Mouse (Mus musculus): Measurements from ENCODE around the gene Mcub. TPM values are rescaled to one million over a fixed set of nuclear protein-coding genes. Genes with fewer than 3 reads are reported as not detected.

The Mcub gene
- polyA plus RNA-seq, 1 experiment from 2014 or later: 3.4 TPM

DNA sequence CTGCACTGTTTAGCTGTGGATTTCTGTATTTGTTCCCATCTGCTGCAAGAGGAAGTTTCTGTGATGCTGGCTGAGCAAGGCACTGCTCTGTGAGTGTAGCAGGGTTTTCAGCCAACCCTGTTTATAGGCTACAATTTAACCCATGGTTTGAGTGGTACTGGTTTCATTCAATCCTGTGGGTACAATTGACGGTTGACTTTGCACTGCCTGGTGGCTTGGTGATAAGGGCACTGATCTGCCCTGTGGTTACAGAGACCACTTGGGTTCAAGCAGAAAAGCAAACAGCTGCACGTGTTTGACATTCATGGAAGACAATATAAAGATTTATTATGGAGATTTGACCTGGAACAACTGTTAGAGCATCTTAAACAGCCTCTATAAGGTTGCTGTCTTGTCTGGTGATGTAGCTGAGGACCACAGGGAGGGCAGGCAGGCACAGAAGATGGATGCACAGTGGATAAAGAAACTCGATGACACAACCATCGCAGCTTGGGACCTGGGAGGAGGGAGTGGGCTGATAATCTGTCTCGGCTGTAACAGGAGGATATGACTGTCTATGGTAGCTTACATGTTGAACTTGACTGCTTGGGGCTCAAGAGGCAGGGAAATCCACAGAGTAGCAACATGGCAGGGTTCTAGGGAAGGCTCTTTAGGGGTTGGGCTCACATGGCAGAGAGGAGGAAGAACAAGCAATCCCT is 23.6 kb downstream of the Mcub start:
- no peak for ATAC-seq (ENCODE audit: insufficient number of reproducible peaks, insufficient read depth, low FRiP score, low read depth)
- Histone ChIP-seq H3K4me1 (ENCODE audit: control insufficient read depth, insufficient read depth, low read length) (no peaks in the 10 kb centered on the region), H3K4me3 (ENCODE audit: low read depth, low read length) (no peak overlapping the region), H3K27ac (ENCODE audit: low read length) (no peak overlapping the region), H3K9me3 (ENCODE audit: control insufficient read depth, low read depth, low read length) (no peaks in the 10 kb centered on the region), H3K9ac (replicated peaks; ENCODE audit: low read depth, low read length) (no peak overlapping the region), H3K27me3 (ENCODE audit: control insufficient read depth, insufficient read depth, low read length) (no peaks in the 10 kb centered on the region), H3K36me3 (ENCODE audit: control insufficient read depth, insufficient read depth, low read length) (no peaks in the 10 kb centered on the region), H3K4me2 (replicated peaks; ENCODE audit: low read depth, low read length) (no peak overlapping the region)
- WGBS: 43% methylated on average over 5 of the region's 5 CpGs

DNA sequence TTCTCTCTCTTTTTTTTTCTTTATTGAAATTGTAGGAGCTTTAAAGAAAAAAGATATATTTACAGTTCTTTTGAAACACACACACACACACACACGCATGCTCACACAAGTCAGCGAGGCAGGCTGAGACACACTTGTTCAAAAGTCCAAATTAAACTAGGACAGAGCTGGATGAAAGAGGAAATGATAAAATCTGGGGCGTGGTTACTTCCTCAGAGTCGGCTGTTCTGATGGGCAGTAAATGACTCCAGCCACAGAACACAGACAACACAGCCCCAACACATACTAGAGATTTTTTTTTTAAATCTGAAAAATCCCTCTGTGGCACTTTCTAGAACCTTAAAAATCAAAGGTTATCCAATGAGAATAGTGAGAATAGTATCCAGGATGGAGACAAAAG is 26.2 kb downstream of the Mcub start:
- no peak overlapping the region for H3K4me2 ChIP-seq (replicated peaks; ENCODE audit: low read depth, low read length)
- H3K4me3 ChIP-seq (ENCODE audit: low read depth, low read length): no peak overlapping the region
- H3K4me1 ChIP-seq (ENCODE audit: control insufficient read depth, insufficient read depth, low read length): no peaks in the 10 kb centered on the region
- no peak overlapping the region for H3K27ac ChIP-seq (ENCODE audit: low read length)
- H3K27me3 ChIP-seq (ENCODE audit: control insufficient read depth, insufficient read depth, low read length): no peaks in the 10 kb centered on the region
- ATAC-seq (ENCODE audit: insufficient number of reproducible peaks, insufficient read depth, low FRiP score, low read depth): no peak
- WGBS: 76% methylated on average over 4 of the region's 4 CpGs
- no peak overlapping the region for H3K9ac ChIP-seq (replicated peaks; ENCODE audit: low read depth, low read length)
- no peaks in the 10 kb centered on the region for H3K9me3 ChIP-seq (ENCODE audit: control insufficient read depth, low read depth, low read length)
- no peaks in the 10 kb centered on the region for H3K36me3 ChIP-seq (ENCODE audit: control insufficient read depth, insufficient read depth, low read length)

DNA sequence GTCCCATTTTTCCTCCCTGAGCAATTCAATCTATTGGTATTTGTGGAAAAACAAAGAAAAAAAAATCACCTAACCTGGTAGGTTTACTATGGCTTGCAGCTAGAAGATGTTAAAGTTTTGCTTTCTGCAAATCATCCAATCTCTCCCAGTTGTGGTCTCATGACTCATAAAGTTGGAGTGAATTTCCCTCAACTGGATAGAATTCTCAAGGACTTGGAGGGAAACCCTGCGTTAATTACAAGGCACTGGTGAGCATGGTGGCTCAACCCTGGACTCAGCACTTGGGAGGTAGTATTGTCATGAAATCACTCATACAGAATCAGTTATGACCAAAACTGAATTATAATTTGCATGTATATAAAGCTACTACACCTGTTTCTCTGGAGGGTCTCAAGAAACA is 28.7 kb downstream of the Mcub start:
- H3K27ac ChIP-seq (ENCODE audit: low read length): no peak overlapping the region
- no peaks in the 10 kb centered on the region for H3K36me3 ChIP-seq (ENCODE audit: control insufficient read depth, insufficient read depth, low read length)
- no peak overlapping the region for H3K9ac ChIP-seq (replicated peaks; ENCODE audit: low read depth, low read length)
- H3K4me1 ChIP-seq (ENCODE audit: control insufficient read depth, insufficient read depth, low read length): no peaks in the 10 kb centered on the region
- no peaks in the 10 kb centered on the region for H3K9me3 ChIP-seq (ENCODE audit: control insufficient read depth, low read depth, low read length)
- no peak for ATAC-seq (ENCODE audit: insufficient number of reproducible peaks, insufficient read depth, low FRiP score, low read depth)
- no peak overlapping the region for H3K4me3 ChIP-seq (ENCODE audit: low read depth, low read length)
- no peaks in the 10 kb centered on the region for H3K27me3 ChIP-seq (ENCODE audit: control insufficient read depth, insufficient read depth, low read length)
- WGBS: 97% methylated on average over 1 of the region's 1 CpGs
- no peak overlapping the region for H3K4me2 ChIP-seq (replicated peaks; ENCODE audit: low read depth, low read length)

DNA sequence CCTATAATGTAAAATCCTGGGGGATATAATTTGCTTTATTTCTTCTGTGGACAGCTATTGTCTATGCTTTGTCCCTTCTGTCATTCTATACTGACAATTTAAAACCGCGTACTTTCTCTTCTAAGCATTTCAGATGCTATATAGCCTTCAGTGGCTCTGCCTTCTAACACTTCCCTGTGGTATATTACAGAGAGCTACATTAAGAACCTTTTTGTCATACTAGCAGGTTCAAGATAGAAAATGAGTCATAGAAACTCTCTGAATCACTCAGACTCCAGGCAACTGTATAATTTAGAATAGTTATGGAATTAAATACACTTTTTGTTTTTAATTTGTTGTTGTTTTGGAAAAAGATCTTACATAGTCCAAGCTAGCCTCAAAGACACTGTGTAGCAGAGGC is 29.2 kb downstream of the Mcub start:
- 88% methylated on average over 2 of the region's 2 CpGs for WGBS
- H3K4me1 ChIP-seq (ENCODE audit: control insufficient read depth, insufficient read depth, low read length): no peaks in the 10 kb centered on the region
- no peak overlapping the region for H3K9ac ChIP-seq (replicated peaks; ENCODE audit: low read depth, low read length)
- no peaks in the 10 kb centered on the region for H3K9me3 ChIP-seq (ENCODE audit: control insufficient read depth, low read depth, low read length)
- H3K36me3 ChIP-seq (ENCODE audit: control insufficient read depth, insufficient read depth, low read length): no peaks in the 10 kb centered on the region
- no peak overlapping the region for H3K4me2 ChIP-seq (replicated peaks; ENCODE audit: low read depth, low read length)
- no peak overlapping the region for H3K4me3 ChIP-seq (ENCODE audit: low read depth, low read length)
- no peak overlapping the region for H3K27ac ChIP-seq (ENCODE audit: low read length)
- no peak for ATAC-seq (ENCODE audit: insufficient number of reproducible peaks, insufficient read depth, low FRiP score, low read depth)
- H3K27me3 ChIP-seq (ENCODE audit: control insufficient read depth, insufficient read depth, low read length): no peaks in the 10 kb centered on the region

DNA sequence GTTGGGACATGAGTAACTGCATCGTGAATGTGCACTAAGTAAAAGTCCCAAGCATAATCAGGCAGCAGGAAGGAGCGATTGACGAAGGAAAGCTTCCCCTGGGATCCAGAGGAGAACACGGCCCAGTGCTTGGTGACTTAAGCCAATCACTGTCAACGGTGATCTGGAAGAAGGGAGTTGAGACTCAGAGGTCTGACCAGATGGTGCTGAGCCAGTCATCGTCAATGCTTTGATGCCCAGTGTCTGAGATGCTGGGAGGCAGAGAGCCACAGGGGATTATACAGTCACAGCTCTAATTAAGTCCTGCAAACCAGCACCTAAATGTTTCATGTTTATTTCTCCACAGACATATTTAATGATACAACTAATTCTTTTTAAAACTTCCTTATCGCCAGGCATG is 30.9 kb downstream of the Mcub start:
- H3K27me3 ChIP-seq (ENCODE audit: control insufficient read depth, insufficient read depth, low read length): no peaks in the 10 kb centered on the region
- 68% methylated on average over 7 of the region's 7 CpGs for WGBS
- no peaks in the 10 kb centered on the region for H3K4me1 ChIP-seq (ENCODE audit: control insufficient read depth, insufficient read depth, low read length)
- H3K36me3 ChIP-seq (ENCODE audit: control insufficient read depth, insufficient read depth, low read length): no peaks in the 10 kb centered on the region
- H3K27ac ChIP-seq (ENCODE audit: low read length): no peak overlapping the region
- no peak overlapping the region for H3K4me2 ChIP-seq (replicated peaks; ENCODE audit: low read depth, low read length)
- no peak overlapping the region for H3K4me3 ChIP-seq (ENCODE audit: low read depth, low read length)
- H3K9me3 ChIP-seq (ENCODE audit: control insufficient read depth, low read depth, low read length): no peaks in the 10 kb centered on the region
- H3K9ac ChIP-seq (replicated peaks; ENCODE audit: low read depth, low read length): no peak overlapping the region
- ATAC-seq (ENCODE audit: insufficient number of reproducible peaks, insufficient read depth, low FRiP score, low read depth): no peak

DNA sequence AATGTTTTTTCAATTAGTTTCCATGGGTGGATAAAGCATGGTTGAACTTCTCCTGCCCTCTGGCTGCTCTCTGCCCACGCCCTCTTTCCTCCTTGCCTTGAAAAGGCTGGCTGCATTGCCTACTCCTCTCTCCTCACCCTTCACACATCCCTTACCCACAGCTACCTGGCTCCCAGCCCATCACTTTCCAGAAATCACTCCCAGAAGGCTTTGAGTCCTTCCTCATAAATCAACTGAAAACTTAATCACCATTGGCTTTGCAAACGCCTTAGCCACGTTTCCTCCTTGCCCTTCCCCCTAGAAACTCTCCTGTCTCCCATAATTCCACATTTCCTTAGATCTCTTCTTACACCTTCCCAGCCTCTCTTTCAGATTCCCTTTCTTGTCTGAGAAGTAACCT is 32.2 kb downstream of the Mcub start:
- Histone ChIP-seq H3K9ac (replicated peaks; ENCODE audit: low read depth, low read length) (no peak overlapping the region), H3K4me2 (replicated peaks; ENCODE audit: low read depth, low read length) (no peak overlapping the region), H3K4me1 (ENCODE audit: control insufficient read depth, insufficient read depth, low read length) (no peaks in the 10 kb centered on the region), H3K36me3 (ENCODE audit: control insufficient read depth, insufficient read depth, low read length) (no peaks in the 10 kb centered on the region), H3K27ac (ENCODE audit: low read length) (no peak overlapping the region), H3K27me3 (ENCODE audit: control insufficient read depth, insufficient read depth, low read length) (no peaks in the 10 kb centered on the region), H3K9me3 (ENCODE audit: control insufficient read depth, low read depth, low read length) (no peaks in the 10 kb centered on the region), H3K4me3 (ENCODE audit: low read depth, low read length) (no peak overlapping the region)
- no peak for ATAC-seq (ENCODE audit: insufficient number of reproducible peaks, insufficient read depth, low FRiP score, low read depth)
- WGBS: 41% methylated on average over 3 of the region's 3 CpGs

DNA sequence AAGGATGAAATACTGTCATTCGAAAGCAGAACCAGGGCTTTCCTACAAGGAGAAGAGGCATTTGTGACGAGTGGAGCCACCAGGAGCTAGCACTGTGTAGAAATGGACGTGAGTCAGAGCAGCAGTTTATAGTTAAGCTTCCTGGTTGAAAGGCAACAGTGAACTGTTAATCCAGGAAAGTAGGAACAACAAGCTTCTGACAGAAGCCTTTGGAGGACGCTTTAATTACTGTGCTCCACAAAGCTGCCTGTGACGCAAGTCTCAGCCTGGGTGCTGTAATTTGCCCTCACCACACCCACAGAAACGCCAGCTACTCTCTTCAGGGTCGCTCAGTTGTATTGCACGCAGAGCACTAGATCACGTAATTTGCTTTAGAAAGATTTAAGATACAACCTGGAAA is 33.4 kb downstream of the Mcub start:
- H3K27ac ChIP-seq (ENCODE audit: low read length): no peak overlapping the region
- ATAC-seq (ENCODE audit: insufficient number of reproducible peaks, insufficient read depth, low FRiP score, low read depth): no peak
- no peaks in the 10 kb centered on the region for H3K4me1 ChIP-seq (ENCODE audit: control insufficient read depth, insufficient read depth, low read length)
- no peak overlapping the region for H3K4me2 ChIP-seq (replicated peaks; ENCODE audit: low read depth, low read length)
- H3K27me3 ChIP-seq (ENCODE audit: control insufficient read depth, insufficient read depth, low read length): no peaks in the 10 kb centered on the region
- WGBS: 55% methylated on average over 9 of the region's 9 CpGs
- no peaks in the 10 kb centered on the region for H3K36me3 ChIP-seq (ENCODE audit: control insufficient read depth, insufficient read depth, low read length)
- no peak overlapping the region for H3K9ac ChIP-seq (replicated peaks; ENCODE audit: low read depth, low read length)
- H3K9me3 ChIP-seq (ENCODE audit: control insufficient read depth, low read depth, low read length): no peaks in the 10 kb centered on the region
- H3K4me3 ChIP-seq (ENCODE audit: low read depth, low read length): no peak overlapping the region

DNA sequence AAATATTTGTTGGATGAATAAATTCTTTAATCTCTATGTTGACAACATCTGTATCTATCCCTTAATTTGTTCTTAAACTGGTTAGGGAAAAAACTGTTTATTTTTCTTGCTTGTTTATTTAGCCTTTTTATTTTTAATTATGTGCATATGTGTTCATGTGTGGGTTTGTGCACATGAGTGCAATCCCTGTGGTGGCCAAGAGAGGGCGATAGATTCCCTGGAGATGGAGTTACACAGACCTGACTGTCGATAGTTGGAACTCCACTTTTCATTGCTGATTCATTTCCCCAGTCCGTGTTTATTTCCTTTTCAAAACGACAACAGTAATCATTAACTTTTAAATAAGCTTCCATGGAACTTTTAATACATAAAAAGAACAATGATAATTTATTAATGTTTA is 37.6 kb downstream of the Mcub start:
- 56% methylated on average over 4 of the region's 4 CpGs for WGBS
- ATAC-seq (ENCODE audit: insufficient number of reproducible peaks, insufficient read depth, low FRiP score, low read depth): no peak
- no peak overlapping the region for H3K9ac ChIP-seq (replicated peaks; ENCODE audit: low read depth, low read length)

DNA sequence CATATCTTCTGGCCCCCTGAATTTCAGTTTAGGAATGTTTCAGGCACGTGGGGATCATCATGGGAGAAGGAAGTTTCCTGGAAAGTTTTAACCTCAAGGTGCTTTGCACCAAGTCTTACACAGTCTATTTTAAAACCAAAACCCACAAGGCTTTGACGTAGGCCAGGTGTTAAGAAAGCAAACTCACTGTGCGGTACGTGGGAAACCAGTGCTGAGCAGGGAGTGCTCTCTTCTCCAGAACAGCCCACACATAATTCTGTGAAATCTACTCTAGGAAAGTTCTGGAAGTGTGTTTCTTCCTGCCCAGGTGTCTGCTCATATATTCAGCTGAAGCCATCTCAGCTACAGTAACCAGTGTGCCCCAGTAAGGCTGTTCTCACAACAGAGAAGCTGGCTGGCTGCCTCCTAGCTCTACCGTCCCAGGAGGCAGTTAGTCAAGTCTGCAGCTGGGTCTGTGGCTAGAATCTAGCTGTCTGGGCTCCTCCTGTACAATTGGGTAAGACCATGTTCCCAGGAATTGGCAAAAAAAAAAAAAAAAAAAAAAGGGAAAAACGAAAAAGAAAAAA is 39.7 kb downstream of the Mcub start:
- no peak overlapping the region for H3K4me3 ChIP-seq (ENCODE audit: low read depth, low read length)
- no peaks in the 10 kb centered on the region for H3K36me3 ChIP-seq (ENCODE audit: control insufficient read depth, insufficient read depth, low read length)
- H3K27me3 ChIP-seq (ENCODE audit: control insufficient read depth, insufficient read depth, low read length): no peaks in the 10 kb centered on the region
- no peak overlapping the region for H3K9ac ChIP-seq (replicated peaks; ENCODE audit: low read depth, low read length)
- WGBS: 40% methylated on average over 6 of the region's 6 CpGs
- H3K4me2 ChIP-seq (replicated peaks; ENCODE audit: low read depth, low read length): no peak overlapping the region
- H3K27ac ChIP-seq (ENCODE audit: low read length): no peak overlapping the region
- no peaks in the 10 kb centered on the region for H3K4me1 ChIP-seq (ENCODE audit: control insufficient read depth, insufficient read depth, low read length)
- H3K9me3 ChIP-seq (ENCODE audit: control insufficient read depth, low read depth, low read length): no peaks in the 10 kb centered on the region
- ATAC-seq (ENCODE audit: insufficient number of reproducible peaks, insufficient read depth, low FRiP score, low read depth): no peak

More for the DNA sequence above, 37.6 kb downstream of the Mcub start:
- no peak overlapping the region for H3K27ac ChIP-seq (ENCODE audit: low read length)
- H3K4me1 ChIP-seq (ENCODE audit: control insufficient read depth, insufficient read depth, low read length): no peaks in the 10 kb centered on the region
- no peaks in the 10 kb centered on the region for H3K27me3 ChIP-seq (ENCODE audit: control insufficient read depth, insufficient read depth, low read length)
- H3K4me3 ChIP-seq (ENCODE audit: low read depth, low read length): no peak overlapping the region
- no peaks in the 10 kb centered on the region for H3K9me3 ChIP-seq (ENCODE audit: control insufficient read depth, low read depth, low read length)
- H3K4me2 ChIP-seq (replicated peaks; ENCODE audit: low read depth, low read length): no peak overlapping the region
- H3K36me3 ChIP-seq (ENCODE audit: control insufficient read depth, insufficient read depth, low read length): no peaks in the 10 kb centered on the region

All from stomach, embryonic 14.5 days (tissue).